Mouse (Mus musculus): ENCODE data around the gene A230072I06Rik.

The A230072I06Rik gene

GRCm38 (mm10) chr8:12278663-12279312 is at the start of gene A230072I06Rik:
A230072I06Rik (plus strand) TSS chr8:12278819.
- DNase-seq = no peak

- DNase-seq = no peak
These were observed 44.6 kb upstream of the A230072I06Rik start for GRCm38 (mm10) chr8:12234039-12234438.

DNA sequence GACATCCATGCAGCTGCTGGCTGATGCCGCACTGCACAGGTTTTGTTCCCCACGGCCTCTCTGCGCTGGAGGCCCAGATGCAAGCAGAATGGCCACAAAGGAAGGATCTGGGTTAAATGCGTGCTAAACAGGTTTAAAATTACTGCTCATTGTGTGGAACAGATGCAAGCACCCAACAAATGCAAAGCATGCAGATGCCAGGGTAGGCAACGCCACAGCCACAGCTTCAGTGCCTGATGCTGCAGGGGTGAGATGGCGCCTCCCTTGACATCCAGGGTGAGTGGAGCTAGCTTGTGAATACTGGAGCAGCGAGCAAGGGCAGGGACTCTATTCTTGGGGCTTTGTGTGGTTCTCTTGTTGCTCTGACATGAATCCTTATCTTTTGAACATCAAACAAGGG is 39.8 kb upstream of the A230072I06Rik start:
- no peak for DNase-seq

DNA sequence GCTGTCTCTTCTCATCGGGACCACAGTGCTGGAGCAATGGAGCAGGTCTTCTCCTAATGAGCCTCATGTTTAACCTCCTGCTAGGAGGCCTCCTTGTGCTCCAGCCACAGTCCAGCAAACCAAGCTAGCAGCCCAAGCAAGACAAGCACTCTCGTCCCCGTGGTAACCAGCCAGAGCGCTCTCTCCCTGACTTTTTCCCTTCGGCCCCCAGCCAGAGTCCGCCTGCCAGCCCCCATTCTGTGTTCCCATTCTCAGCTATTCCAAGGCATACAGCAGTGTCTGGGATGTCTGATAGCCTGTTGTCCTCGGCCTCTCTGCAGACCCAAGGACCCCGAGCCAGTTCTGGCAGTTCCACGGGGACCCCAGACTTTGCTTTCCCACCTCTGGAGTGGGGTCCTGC is 38.5 kb upstream of the A230072I06Rik start:
- no peak for DNase-seq

- DNase-seq = no peak
These were observed 34.9 kb upstream of the A230072I06Rik start for GRCm38 (mm10) chr8:12243746-12244145.

DNA sequence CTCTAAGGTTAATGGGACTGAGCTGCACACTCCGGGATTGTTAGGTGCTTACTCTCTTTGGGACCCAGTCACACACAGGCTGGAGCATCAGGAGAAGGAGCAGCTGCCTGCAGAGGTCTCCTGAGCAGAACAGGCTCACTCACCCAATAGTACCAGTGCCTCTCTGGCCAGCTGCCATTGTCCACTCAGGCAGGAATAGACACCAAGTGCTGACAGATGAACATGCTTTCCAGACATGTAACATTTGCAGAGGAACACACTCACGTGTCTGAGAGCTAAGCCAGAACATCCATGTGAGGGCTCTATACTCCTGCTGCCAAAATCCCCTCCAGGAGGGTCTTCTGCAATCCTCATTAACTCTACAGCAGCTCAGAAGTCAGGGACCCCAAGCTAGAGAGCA is 18.7 kb upstream of the A230072I06Rik start:
- DNase-seq = no peak

DNA sequence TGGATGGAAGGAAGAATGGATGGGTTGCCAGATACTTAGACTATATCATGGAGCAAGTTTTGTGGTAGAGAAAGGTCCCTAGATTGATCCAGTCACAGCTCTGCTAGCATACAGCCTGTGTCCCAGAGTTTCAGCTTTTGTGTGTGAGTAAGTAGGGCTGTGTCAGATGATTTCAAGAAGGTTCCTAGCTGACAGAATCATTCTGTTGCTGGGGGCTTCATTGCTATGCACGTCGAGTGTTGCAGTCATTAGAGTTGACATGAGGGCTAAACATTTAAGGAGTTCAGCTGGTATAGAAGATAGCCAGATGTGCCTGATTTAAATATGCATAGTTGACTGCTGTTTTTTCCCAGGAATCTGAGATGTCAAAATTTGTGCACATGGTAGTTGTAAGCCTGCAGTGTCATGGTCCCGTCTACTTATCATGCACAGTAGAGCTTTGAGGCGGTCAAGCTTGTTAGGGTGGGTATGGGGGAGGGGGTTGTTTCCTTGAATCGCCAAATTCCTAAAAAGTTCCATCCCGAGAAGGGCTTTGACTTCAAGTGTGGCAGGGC is 18.1 kb upstream of the A230072I06Rik start:
- DNase-seq = no peak

GRCm38 (mm10) chr8:12261556-12261955 is 17.1 kb upstream of the A230072I06Rik start:
- DNase-seq = no peak

GRCm38 (mm10) chr8:12264996-12265395 is 13.6 kb upstream of the A230072I06Rik start:
- DNase-seq = no peak

- DNase-seq = no peak
These were observed 10.8 kb upstream of the A230072I06Rik start for GRCm38 (mm10) chr8:12267863-12268262.

- DNase-seq = no peak
These were observed 10.3 kb upstream of the A230072I06Rik start for GRCm38 (mm10) chr8:12268306-12268829.

- DNase-seq = peak; percentile 24
These were observed 1.0 kb downstream of the A230072I06Rik start for GRCm38 (mm10) chr8:12279482-12280192.

DNA sequence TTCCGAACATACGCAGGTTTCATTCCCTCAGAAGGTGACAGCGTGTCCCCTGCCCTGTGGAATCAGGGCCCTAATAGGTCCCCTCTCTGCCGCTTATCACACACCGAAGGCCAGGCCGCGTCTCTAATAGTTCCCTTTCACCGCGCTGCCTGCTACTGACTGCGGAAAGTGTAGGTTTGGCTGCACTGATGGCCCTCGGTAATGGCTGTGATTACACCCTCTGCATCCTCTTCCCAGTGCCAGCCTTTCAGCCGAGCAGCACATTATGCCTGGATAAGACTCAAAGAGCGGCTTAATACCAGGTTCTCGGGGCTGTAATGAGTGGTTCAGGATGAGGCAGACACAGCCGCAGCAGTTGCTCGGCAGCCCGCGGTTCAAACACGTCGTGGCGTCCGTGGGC is 3.5 kb downstream of the A230072I06Rik start:
- no peak for DNase-seq

- DNase-seq = no peak
These were observed 11.9 kb downstream of the A230072I06Rik start for GRCm38 (mm10) chr8:12290551-12290950.

GRCm38 (mm10) chr8:12298326-12298950 is 19.8 kb downstream of the A230072I06Rik start:
- DNase-seq = no peak

DNA sequence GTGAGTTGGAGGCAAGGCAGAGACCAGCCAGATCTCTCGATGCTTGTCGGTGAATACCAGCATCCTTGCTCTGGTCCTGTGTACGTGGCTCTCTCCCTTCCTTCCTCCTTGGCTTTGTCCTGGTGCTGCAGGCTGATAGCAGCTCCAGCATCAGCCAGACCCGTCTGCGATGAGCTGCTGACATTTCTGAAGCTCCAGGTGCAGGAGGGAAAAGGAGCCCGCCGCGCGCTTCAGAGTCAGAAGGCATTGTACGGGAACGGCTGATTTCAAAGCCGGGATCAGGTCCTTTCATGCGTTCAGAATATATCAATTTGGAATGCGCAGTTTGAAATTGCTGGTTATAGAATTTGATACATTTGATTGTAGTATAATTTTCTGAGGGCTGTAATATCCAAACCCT is 23.4 kb downstream of the A230072I06Rik start:
- no peak for DNase-seq

GRCm38 (mm10) chr8:12312975-12313734 is 34.5 kb downstream of the A230072I06Rik start:
- DNase-seq = no peak

DNA sequence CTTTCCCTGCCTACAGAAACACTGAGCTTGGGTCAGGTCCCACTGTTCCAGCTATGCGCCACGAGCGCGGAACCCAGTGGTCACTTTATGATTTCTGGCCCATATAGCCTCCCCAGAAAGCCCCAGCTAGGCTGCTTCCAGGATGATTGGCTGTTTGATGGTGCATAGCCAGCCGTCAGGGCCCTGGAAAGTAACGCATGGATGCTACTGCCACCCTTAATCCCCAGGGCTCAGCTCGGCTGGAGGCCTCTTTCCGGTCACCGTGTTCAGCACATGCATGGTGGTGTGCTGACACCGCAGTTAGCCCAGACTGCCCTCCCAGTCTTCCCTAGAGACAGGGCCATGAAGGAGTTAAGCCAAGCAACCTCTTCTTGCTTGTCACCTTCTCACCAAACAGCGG is 35.6 kb downstream of the A230072I06Rik start:
- no peak for DNase-seq

GRCm38 (mm10) chr8:12315177-12315576 is 36.6 kb downstream of the A230072I06Rik start:
- no peak for DNase-seq

GRCm38 (mm10) chr8:12319755-12320455 is 41.3 kb downstream of the A230072I06Rik start:
- no peak for DNase-seq

DNA sequence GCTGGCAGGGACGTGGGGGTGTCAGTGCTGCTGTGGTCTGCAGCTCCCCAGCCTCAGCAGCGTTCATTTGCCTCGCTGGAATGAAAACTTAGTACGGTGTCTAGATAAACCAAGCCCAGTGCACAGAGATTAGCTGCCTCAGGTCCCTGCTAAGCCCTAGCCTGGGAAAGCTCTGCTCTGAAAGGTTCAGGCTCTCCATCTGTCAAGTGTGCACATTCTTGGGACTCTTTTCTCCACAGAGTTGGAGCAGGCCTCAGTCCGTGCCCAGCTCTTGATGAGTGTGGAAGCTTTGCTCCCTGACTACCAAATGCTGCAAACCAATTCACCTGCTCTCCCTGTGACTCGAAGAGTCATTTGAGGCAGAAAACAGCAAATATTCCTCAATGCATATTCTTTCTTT is 43.5 kb downstream of the A230072I06Rik start:
- DNase-seq = no peak

- no peak for DNase-seq
These were observed 44.6 kb downstream of the A230072I06Rik start for GRCm38 (mm10) chr8:12323238-12323637.
